Mouse (Mus musculus) cerebellum, adult (tissue): ENCODE results near the gene Ppp3cb.

Experiments
- ATAC-seq: cut with Nextera tagmentation; 2 replicates; pipeline ENCODE4 v1.9.2; 2017; ENCODE audit warnings: mild to moderate bottlenecking, moderate library complexity, mixed read lengths; ENCODE audit not compliant: insufficient number of reproducible peaks, low FRiP score, low TSS enrichment

Ppp3cb gene

DNA sequence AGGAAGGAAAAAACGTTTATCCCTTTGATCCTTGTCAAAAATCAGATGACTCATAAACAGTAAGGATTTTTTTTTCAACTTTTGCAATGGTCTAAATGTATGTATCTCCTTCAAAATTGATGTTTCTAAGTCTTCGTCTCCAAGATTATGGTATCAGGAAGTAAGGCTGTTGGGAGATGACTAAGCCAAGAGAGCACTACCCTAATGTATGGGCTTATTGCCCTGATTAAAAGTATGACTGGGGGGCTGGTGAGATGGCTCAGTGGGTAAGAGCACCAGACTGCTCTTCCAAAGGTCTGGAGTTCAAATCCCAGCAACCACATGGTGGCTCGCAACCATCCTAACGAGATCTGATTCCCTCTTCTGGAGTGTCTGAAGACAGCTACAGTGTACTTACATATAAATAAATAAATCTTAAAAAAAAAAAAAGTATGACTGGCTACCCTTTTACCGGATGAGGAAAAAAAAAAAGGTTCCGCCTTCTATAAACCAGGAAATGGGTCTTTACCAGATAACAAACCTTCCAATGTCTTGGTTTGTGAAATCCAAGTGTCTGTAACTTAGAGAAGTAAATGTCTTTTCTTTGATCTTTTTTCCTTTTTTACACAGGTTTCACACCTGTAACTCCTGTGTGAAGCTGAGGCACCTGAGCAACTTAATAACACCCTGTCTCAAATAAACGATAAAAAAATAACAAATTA is 64.2 kb downstream of the Ppp3cb start:
- no peak for ATAC-seq

DNA sequence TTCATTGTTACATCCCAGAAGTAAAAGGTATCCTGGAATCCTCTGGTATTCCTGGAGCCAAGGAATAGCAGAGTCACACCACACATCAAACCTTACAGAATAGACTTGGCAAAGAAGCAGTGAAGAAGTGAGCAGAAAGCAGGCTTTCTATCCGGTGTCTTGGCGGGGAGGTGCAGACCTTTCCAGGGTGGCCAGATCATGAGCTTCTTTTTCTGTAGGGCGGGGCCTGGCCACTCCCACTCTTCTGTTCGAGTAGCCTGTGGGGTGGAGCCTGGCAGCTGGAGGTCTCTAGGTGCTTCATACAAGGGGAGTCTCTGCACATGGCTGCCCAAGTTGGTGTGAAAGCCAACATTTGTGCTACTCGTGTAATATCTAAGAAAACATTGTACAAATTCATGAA is 65.2 kb downstream of the Ppp3cb start:
- ATAC-seq = no peak

DNA sequence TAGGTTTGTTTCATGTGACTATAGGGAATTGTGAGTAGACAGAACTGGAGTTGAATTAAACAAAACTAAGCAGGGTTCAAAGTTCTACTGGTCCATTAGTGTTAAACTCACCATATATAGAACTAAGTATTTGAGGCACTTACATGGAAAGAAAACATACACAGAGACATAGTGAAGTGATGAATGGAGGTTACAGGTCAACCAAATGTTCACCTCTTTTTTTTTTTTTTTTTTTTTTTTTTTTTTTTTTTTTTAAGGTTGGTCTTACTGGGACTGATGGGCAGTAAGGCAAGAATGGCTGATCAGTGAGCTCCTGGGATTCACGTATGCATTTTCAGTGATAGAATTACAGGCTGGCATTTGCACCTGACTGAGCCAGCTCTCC is 66.2 kb downstream of the Ppp3cb start:
- ATAC-seq = no peak

DNA sequence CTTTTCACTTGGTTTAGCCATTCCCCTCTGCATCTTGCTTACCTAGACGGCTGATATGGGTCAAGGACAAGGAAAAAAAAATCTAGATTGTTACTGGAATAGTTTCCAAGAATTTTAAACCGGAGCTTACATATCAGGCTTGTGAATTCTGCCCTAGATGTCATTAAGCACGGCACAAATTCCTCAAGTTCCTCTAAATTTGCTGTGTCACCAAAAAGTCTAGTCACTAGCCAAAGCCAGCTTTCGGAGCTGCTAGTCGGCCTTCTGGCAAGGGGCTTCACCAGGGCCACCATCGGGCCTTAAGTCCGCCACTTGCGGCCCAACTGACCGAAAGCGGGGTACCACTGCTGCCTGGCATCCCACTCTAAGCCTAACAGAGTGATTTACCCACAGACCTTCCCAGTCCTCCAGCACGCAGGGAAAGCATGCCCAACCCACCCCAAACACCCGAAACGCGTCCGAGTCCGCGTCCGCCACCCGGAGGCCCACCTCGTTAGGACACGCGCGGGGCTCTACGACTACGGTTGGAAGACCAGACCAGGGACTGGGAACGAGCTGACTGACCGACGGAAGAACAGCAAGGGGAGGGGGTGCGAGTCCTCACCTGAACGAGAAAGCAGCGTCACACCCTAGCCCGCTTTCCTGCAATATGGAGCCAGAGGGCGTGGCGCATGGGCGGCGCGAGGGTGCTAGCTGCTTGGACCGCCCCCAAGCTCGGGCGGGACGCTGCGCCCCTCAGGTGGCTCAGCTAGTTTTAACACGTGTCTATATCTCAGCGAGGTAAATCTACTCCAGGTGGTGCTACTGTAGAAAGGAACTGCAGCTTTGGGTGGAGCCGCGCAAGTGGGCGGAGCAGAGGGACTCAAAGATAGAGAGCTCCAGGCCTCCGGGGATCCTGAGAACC is 66.8 kb downstream of the Ppp3cb start, which contains the start of gene Anxa7:
Gene Anxa7, minus strand, starts transcription at position 843 of the 904 bp plus-strand sequence.
- peak; percentile 70 for ATAC-seq

DNA sequence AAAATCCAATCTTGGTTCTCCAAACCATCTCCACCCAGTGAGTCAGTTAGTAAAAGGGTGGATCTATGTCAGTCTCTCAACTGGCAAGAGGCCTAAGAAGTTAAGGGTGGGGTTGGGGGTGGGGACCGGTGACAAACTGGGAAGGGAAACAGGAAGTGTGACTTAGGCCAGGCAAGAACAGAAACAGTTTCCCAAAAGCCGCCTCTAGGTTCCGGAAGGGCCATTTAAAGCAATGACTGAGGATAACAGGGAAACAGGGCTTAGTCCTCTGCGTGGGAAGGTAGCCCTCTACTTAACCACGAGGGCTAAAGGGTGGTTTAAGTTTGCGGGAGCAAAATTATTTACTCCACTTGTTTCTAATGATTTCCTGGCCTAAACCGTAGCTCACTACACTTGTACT is 67.6 kb downstream of the Ppp3cb start:
- 0 out of 2 replicates have a peak, but pooled peaks have one; percentile 21 for ATAC-seq

DNA sequence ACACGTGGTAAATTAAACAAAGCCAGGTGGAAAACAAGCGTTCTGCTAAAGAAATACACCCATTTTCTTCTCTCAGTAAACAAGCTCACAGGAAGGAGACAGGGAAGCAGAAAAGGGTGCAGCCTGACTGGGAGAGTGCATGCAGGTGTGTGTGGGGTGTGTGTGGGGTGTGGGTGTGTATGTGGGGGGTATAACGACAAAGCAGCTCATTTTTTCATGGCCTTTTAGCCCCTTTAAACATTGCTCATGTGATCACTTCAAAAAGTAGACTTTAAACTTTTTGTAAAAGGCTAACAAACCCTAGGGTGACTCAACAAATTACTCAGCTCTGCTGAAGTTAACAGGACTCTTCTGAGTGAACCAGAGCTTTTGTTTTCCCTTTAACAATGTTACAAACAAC is 68.0 kb downstream of the Ppp3cb start:
- ATAC-seq = no peak

DNA sequence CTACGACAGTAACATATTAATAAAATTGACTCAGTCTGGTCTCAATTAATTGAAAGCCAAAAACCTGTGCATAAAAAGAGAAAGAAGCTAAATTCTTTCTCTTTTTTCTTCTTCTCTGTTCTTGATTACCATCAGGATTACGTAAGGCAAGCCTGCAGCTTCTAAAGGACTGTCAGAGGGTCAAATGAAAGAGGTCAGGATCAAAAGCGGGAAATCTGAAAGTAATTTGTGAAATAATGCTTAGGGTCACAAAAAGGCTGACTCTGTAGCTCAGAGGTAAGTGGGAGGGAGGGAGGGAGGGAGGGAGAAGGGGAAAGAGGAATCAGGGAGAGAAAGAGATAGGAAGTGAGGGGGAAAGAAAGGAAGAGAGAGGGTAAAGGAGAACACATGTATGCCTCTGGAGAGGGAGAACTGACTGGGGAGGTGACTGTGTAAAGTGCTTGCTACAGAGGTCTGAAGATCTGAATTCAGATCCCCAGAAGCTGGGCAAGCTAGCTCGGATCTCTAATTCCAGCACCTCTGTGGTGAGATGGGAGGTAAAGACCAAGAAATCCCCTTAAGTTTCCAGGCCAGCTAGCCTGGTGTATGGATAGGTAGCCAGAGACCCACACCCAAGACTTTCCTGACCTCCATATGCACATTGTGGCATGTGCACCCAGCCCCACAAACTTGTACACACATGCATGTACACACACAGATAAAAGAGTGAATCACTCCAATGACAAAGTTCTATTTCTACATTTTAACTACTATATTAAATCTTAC is 68.9 kb downstream of the Ppp3cb start:
- ATAC-seq = no peak

DNA sequence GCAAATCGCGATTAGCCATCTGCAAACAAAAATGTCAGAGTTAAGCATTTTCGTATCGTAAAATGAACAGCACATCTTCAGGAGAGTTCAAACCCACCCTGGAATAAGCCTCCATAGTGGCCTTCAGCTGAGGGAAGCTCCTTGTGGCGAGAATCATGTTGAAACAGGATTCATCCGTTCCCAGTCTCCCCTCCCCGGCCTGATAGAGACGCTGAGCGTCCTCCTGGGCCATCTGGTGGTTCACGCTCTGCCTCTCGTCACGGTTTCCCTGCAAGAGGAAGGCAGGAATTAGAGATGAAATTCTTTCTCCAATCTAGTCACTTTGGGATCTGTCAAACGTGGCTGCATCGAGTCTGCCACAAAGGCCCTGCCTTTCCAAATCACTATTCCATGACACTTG is 86.2 kb downstream of the Ppp3cb start:
- no peak for ATAC-seq

DNA sequence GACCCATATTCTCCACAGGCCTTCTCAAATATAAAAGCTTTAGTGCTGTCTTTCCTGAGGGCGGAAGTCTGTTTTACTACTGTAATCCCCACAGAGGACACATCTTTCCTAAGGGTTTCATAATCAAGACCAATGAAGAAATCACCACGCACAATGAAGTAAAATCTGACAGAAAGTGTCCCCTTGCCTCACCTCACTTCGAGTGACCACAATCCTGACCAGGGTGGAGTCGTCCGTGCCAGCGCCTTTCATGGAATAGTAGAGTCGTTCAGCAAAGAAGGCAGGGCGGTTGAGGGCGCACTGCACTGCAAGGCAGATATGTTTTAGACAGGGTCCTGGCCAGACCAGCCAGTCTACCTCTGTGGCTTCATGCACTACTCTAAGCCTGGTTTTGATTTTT is 88.0 kb downstream of the Ppp3cb start:
- ATAC-seq = no peak

DNA sequence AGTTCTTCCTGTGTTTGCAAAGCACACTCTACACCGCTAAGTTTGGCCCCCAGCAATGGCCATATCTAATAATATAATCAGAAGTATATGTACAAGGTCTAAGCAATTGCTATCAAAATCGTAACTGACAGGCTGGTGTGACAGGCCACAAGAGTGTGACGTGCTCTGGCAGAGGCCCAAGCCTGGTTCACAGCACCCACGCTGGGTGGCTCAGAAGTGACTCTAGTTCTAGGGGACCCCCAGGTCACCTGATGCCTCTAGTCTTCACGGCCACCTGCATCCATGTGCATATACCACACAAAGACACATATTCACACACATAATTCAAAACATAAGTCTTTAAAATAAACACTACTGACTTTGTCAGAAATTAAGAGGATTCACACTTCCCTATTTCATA is 93.4 kb downstream of the Ppp3cb start:
- no peak for ATAC-seq

DNA sequence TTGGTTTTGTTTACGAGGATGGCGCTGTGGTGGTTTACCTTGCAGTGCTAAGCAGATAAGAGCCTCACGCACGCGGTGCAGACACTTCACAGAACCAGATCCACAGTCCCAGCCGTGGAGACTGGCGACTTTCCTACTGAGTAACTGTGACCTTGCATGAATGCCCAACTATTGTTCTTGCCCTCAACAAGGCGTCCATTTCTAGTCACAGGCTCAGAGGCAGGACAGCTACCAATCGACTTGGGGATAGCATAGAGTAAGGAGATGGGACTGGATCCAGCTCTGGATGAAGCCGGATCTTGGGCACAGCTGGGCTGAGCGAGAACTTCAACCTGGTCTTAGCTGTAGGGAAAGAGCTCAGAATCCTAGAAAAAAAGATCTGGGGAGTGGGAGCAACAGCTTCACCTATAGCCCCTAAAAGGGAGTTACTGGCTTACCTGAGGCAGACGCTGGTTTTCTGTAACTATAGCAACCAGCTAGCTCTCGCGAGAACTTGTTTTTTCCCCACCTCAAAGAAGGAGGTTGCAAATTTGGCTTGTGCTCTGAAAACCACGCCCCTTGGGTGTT is 94.5 kb downstream of the Ppp3cb start, which contains the start of gene Cfap70:
Gene Cfap70, minus strand, starts transcription at position 462 of the 567 bp plus-strand sequence.
- no peak for ATAC-seq

DNA sequence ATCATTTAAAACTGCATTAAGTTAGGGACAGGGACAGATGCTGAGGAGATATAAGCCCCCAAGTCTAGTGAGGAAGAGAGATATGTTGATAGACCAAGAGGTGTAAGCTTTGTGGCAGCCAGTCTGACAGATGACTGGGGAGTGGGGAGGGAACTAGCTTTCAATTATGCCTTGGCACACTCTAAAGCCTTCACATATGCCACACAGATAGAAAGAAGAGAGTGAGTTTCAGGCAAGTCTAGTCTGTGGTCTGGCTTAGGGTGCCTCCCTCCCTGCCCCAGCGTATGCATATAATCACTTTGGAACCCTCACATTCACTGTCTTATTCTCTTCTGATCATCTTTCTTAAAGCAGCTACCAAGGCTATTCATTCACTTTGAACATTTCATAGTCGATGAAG is 95.1 kb downstream of the Ppp3cb start:
- ATAC-seq = no peak
